Mouse (Mus musculus) gastrocnemius, postnatal 14 days (tissue): ENCODE data around the gene Trim23. TPM values are rescaled to one million over a fixed set of nuclear protein-coding genes. Genes with fewer than 3 reads are reported as not detected.
A peak's percentile ranks its signal among the peaks of the same experiment; 100 is the strongest.

ENCODE experiments used
- DNase-seq: peaks from one replicate; pipeline ENCODE4 v3.0.0; 2021; ENCODE audit warnings: mixed read lengths
- intact Hi-C: fragments of 180-260 bp; cut with DNase I; formaldehyde crosslinking; loops from one replicate; pipeline ENCODE4 v1.15.1; 2025; ENCODE audit warnings: low total_unique reads
- total RNA-seq, 2 experiments: library from RNA; stranded (reverse); gene quantifications; 2 replicates each; pipeline ENCODE4 v1.2.3; 2021

Gene Trim23
- total RNA-seq, 2 experiments from 2014 or later = 16.3 to 18.9 TPM

GRCm38 (mm10) chr13:104228384-104229066 lies 49.9 kb downstream of the Trim23 start, which contains the start of the genes Cenpk and Ppwd1:
Gene Cenpk, plus strand, starts transcription at chr13:104228611.
Gene Ppwd1, minus strand, starts transcription at chr13:104228843.
- peak; percentile 94 for DNase-seq
- intact Hi-C loops = no loop called here

- intact Hi-C loops = no loop called here
- DNase-seq = no peak
Observed at GRCm38 (mm10) chr13:104229181-104229580, 50.6 kb downstream of the Trim23 start.

Other genes starting within 250 kb of the Trim23 start
- gene Nln, start 69.2 kb upstream of the Trim23 start, total RNA-seq = 1 to 10 TPM; 7.4 to 7.5 TPM
- 1 to 10 TPM in 1 of 2 experiments, under 1 TPM in 1; 0.94 to 1.3 TPM for gene Sgtb, start 69.1 kb upstream of the Trim23 start, total RNA-seq
- 10 to 100 TPM; 31.5 to 35.7 TPM for gene Trappc13, start 328 bp upstream of the Trim23 start, total RNA-seq
- gene Cenpk, start 49.8 kb downstream of the Trim23 start, total RNA-seq = 1 to 10 TPM; 1.2 to 1.3 TPM
- gene Ppwd1, start 50.0 kb downstream of the Trim23 start, total RNA-seq = 1 to 10 TPM; 5.8 to 6.2 TPM
- under 1 TPM; 0.64 to 0.75 TPM for gene Adamts6, start 109.0 kb downstream of the Trim23 start, total RNA-seq